Mouse (Mus musculus) ovary, adult 2 months (tissue): ENCODE data around the gene Fmo5. TPM values are rescaled to one million over a fixed set of nuclear protein-coding genes. Genes with fewer than 3 reads are reported as not detected.

Source experiments
- polyA plus RNA-seq: library from polyadenylated mRNA; depleted of rRNA; stranded (reverse); fragments of >200 nt; gene quantifications from 2 replicates; pipeline ENCODE4 v1.2.3, GENCODE M21; 2012; rRNA removed

The Fmo5 gene
- 4.2 and 4.4 TPM in 2 replicates for polyA plus RNA-seq

DNA sequence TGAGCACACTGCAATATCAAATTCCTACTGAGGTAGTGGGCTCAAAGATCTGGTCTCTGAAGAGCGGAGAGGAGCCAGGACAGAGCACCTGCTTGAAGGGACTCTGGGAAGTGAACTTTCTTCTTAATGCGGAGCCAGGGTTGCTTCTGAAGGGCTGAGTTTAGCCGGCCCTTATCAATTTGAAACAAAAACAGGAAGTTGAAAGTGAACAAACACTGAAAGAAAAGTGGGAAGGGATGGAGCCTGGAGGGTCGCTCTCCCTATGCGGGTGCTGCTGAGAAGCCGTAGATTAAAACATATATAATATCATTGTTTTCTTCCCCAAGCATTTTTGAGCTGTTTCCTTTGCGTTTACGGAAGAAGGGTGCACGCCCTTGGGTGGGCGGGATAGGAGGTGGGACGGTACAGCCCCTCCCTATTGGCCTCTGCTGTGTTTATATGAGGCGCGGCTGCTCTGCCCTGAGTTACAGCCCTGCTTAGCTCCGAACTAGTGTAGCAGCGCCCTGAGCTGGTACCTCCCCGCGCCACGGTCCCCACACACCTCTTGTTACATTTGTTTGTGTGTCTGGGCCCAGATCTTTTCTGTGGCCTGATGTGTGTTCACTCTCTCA, at the start of gene Fmo5:
TSS of gene Fmo5 (plus strand) at position 414 of the 611 bp plus-strand sequence.

DNA sequence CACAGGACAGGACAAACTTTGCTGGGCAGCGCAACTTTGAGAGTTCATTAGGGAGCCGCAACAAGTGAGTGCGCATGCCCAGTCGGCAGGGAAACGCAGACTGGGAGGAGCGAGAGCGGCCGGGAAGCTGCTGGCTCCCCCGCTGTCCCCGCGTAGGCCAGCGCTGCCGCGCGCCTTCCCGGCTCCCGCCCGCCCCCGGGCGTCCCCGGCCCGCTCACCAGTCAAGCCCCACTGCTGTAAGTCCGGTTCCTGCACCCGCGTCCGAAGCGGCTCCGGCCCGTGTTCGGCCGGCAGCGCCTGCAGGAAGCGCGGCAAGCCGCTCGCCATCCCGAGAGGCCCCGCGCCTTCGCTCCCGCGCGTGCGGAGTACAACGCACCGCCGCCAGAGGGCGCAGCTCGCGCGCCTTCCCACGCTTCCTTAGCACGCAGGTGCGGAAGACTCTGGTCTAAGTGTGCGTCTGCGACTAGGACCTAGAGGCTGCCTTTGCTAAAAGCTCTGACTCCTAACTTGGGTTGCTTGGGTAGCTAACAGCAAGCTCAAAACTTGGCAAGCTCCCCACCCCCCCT, 18.7 kb upstream of the Fmo5 start, which contains the start of gene Chd1l:
TSS of gene Chd1l (minus strand) at position 359 of the 566 bp plus-strand sequence.

DNA sequence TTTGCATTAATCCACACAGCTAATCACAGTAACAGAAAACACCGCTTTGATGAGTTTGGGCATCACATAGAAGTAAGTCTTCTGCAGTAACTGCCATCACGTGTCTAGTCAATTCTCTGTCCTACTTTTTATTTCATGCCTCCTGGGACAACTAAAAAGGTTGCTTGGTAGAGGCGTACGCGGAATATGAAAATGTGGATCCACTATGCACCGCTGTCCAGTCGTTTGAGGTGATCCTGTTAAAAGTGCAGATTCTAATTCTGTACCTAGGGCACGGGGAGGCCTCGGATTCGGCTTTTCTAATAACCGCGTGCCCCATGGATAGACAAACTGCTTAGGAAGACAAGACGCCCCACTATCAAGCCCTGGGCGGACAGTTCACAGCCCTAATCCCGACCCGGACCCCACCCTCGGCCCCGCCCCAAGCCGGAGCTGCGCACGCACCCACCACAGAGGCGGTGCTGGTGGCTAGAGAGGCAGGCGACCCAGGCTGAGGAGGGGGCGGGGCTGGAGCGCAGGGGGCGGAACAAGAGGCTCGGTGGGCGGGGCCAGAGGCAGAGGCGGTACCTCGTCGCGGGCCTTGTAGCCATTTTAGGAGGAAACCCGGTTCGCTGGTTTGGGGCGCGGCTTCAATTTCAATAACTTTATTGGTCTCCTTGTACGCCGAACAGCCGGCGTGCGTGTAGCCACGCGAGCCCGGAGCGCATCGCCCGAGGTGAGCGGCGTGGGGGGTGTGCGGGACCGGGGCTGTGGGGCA, 29.2 kb downstream of the Fmo5 start, which contains the start of gene Prkab2:
TSS of gene Prkab2 (plus strand) at position 539 of the 757 bp plus-strand sequence.

DNA sequence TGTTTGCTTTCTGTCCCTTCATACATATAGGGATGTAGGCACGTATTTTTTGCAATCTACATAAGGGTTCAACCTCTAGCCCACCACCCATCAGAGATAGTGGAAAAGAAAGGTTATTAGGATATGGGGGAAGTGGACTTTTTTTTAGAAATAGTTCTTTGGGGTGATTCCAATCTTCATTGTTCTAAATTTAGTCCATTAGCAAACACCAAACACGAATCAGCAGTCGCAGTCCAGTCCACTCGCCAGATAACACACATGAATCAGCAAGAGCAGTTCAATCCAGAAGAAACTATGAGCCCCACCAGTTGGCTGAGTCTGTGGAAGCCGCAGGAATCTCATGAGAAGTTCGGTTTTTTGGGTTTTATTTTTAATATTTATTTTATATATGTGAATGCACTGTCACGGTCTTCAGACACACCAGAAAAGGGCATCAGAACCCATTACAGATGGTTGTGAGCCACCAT, 46.1 kb downstream of the Fmo5 start, which contains the start of gene Gm17651:
TSS of gene Gm17651 (minus strand) at position 51 of the 467 bp plus-strand sequence.

Other genes with a start within 250 kb of the Fmo5 start
- gene Olfr1402, start 206.8 kb upstream of the Fmo5 start, polyA plus RNA-seq: not detected in 2 replicates
- gene Chd1l, start 18.6 kb upstream of the Fmo5 start, polyA plus RNA-seq: 3.8 and 4.5 TPM in 2 replicates
- gene Prkab2, start 29.4 kb downstream of the Fmo5 start, polyA plus RNA-seq: 12.2 and 12.7 TPM in 2 replicates
- not detected in 2 replicates for gene Gm17651, start 45.9 kb downstream of the Fmo5 start, polyA plus RNA-seq